Mouse (Mus musculus) cortical plate, adult 2 months (tissue): ENCODE measurements around the gene Ano6. TPM values are rescaled to one million over a fixed set of nuclear protein-coding genes. Genes with fewer than 3 reads are reported as not detected.

Experiments
- H3K27ac ChIP-seq: fragments of 200-500 bp; 2 replicates; pipeline ENCODE4 v1.5.1; 2012; ENCODE audit warnings: low read length, control low read depth, inconsistent platforms; ENCODE audit not compliant: insufficient read depth
- H3K4me1 ChIP-seq: fragments of 200-500 bp; 2 replicates; pipeline ENCODE4 v1.6.1; 2011; ENCODE audit warnings: low read length; ENCODE audit not compliant: control insufficient read depth, insufficient read depth
- H3K4me3 ChIP-seq: fragments of 200-500 bp; 2 replicates; pipeline ENCODE4 v1.5.1; 2011; ENCODE audit warnings: mild to moderate bottlenecking, low read length, control low read depth; ENCODE audit not compliant: insufficient read depth
- CTCF ChIP-seq: fragments of 200-500 bp; IDR thresholded peaks from 2 replicates; pipeline ENCODE4 v1.5.1; 2011; ENCODE audit warnings: mild to moderate bottlenecking, control low read depth, low read length; ENCODE audit not compliant: insufficient read depth; ENCODE audit errors: extremely low read depth
- POLR2A ChIP-seq: fragments of 200-500 bp; IDR thresholded peaks from 2 replicates; pipeline ENCODE4 v1.6.1; 2011; ENCODE audit warnings: mild to moderate bottlenecking, low read length, control low read depth; ENCODE audit not compliant: insufficient read depth; ENCODE audit errors: extremely low read depth
- polyA plus RNA-seq: library from polyadenylated mRNA; depleted of rRNA; stranded (reverse); fragments of >200 nt; gene quantifications from 2 replicates; pipeline ENCODE4 v1.2.3, GENCODE M21; 2012

Gene Ano6
- polyA plus RNA-seq, 1 experiment, result 16.7 TPM

- H3K4me1 ChIP-seq, result peaks cover 5% of the 10 kb centered on the region; the same call in 1 of the 2 replicates
- H3K27ac ChIP-seq, result no peak overlapping the region
- TF ChIP-seq POLR2A, result no peak
- TF ChIP-seq CTCF, result 0 out of 2 replicates have a peak, but pooled peaks have one; percentile 17
- H3K4me3 ChIP-seq, result no peak overlapping the region; the same call in 1 of the 2 replicates
These were observed 1.9 kb downstream of the Ano6 start for GRCm38 (mm10) chr15:95792261-95793260.

GRCm38 (mm10) chr15:95793748-95794491 is 3.3 kb downstream of the Ano6 start:
- no peak overlapping the region for H3K27ac ChIP-seq
- H3K4me3 ChIP-seq, result no peak overlapping the region
- peaks cover 5% of the 10 kb centered on the region; the same call in 1 of the 2 replicates for H3K4me1 ChIP-seq
- TF ChIP-seq POLR2A, result no peak
- no peak for TF ChIP-seq CTCF

- H3K4me3 ChIP-seq, result no peak overlapping the region
- H3K27ac ChIP-seq, result no peak overlapping the region
- TF ChIP-seq CTCF, result no peak
- TF ChIP-seq POLR2A, result no peak
- H3K4me1 ChIP-seq, result peaks cover 5% of the 10 kb centered on the region; the same call in 1 of the 2 replicates
These were observed 4.2 kb downstream of the Ano6 start for GRCm38 (mm10) chr15:95794611-95795565.

- Histone ChIP-seq H3K4me1 (peaks cover 5% of the 10 kb centered on the region; the same call in 1 of the 2 replicates), H3K4me3 (no peak overlapping the region), H3K27ac (no peak overlapping the region)
- TF ChIP-seq POLR2A (no peak), CTCF (no peak)
These were observed 5.4 kb downstream of the Ano6 start for GRCm38 (mm10) chr15:95796062-95796461.

- Histone ChIP-seq H3K27ac (no peak overlapping the region), H3K4me3 (no peak overlapping the region), H3K4me1 (peaks cover 5% of the 10 kb centered on the region)
- TF ChIP-seq POLR2A (no peak), CTCF (no peak)
These were observed 6.7 kb downstream of the Ano6 start for GRCm38 (mm10) chr15:95797144-95797983.

- Histone ChIP-seq H3K4me1 (peaks cover 9% of the 10 kb centered on the region), H3K4me3 (no peak overlapping the region), H3K27ac (no peak overlapping the region)
- no peak for TF ChIP-seq CTCF
- TF ChIP-seq POLR2A, result no peak
These were observed 7.6 kb downstream of the Ano6 start for GRCm38 (mm10) chr15:95798266-95798665.

GRCm38 (mm10) chr15:95799632-95800031 is 9.0 kb downstream of the Ano6 start:
- no peak for TF ChIP-seq POLR2A
- TF ChIP-seq CTCF, result no peak
- H3K4me1 ChIP-seq, result peaks cover 10% of the 10 kb centered on the region
- H3K27ac ChIP-seq, result no peak overlapping the region
- H3K4me3 ChIP-seq, result no peak overlapping the region

GRCm38 (mm10) chr15:95800051-95800450 is 9.4 kb downstream of the Ano6 start:
- TF ChIP-seq POLR2A, result no peak
- no peak for TF ChIP-seq CTCF
- H3K27ac ChIP-seq, result no peak overlapping the region

More at GRCm38 (mm10) chr15:95800051-95800450, 9.4 kb downstream of the Ano6 start:
- Histone ChIP-seq H3K4me1 (peaks cover 12% of the 10 kb centered on the region), H3K4me3 (no peak overlapping the region)
